Mouse (Mus musculus) c-Kit-positive CD71-positive TER-119-positive erythroid progenitor cells, embryonic 14.5 days (primary cell): ENCODE results near the gene Tnn.

Experiments
- DNase-seq: peaks from one replicate; pipeline ENCODE4 v3.0.0-alpha.2; 2013; ENCODE audit warnings: low spot score

Gene Tnn

GRCm38 (mm10) chr1:160153480-160153879 lies at the start of gene Tnn:
Gene Tnn, minus strand, starts transcription at chr1:160153580.
- no peak for DNase-seq

GRCm38 (mm10) chr1:160195337-160195663 lies 41.9 kb upstream of the Tnn start:
- no peak for DNase-seq

GRCm38 (mm10) chr1:160194529-160195336 lies 41.4 kb upstream of the Tnn start, which contains the start of gene Mrps14:
Gene Mrps14, plus strand, starts transcription at chr1:160195215.
- peak; percentile 100 for DNase-seq

- DNase-seq, result no peak
Measured at GRCm38 (mm10) chr1:160184506-160184905, 31.1 kb upstream of the Tnn start.

GRCm38 (mm10) chr1:160181216-160181615 lies 27.8 kb upstream of the Tnn start:
- DNase-seq, result no peak

GRCm38 (mm10) chr1:160176903-160177302 lies 23.5 kb upstream of the Tnn start:
- DNase-seq, result no peak

- DNase-seq, result no peak
Measured at GRCm38 (mm10) chr1:160166600-160166999, 13.2 kb upstream of the Tnn start.

- DNase-seq, result no peak
Measured at GRCm38 (mm10) chr1:160158190-160158589, 4.8 kb upstream of the Tnn start.

- DNase-seq, result no peak
Measured at GRCm38 (mm10) chr1:160150726-160151125, 2.7 kb downstream of the Tnn start.

- no peak for DNase-seq
Measured at GRCm38 (mm10) chr1:160149291-160149906, 4.0 kb downstream of the Tnn start.

GRCm38 (mm10) chr1:160147274-160147673 lies 6.1 kb downstream of the Tnn start:
- DNase-seq, result no peak

GRCm38 (mm10) chr1:160145606-160146005 lies 7.8 kb downstream of the Tnn start:
- DNase-seq, result no peak

- DNase-seq, result no peak
Measured at GRCm38 (mm10) chr1:160144343-160144742, 9.0 kb downstream of the Tnn start.

- no peak for DNase-seq
Measured at GRCm38 (mm10) chr1:160136362-160136890, 17.0 kb downstream of the Tnn start.

GRCm38 (mm10) chr1:160133464-160134079 lies 19.8 kb downstream of the Tnn start:
- no peak for DNase-seq

- DNase-seq, result no peak
Measured at GRCm38 (mm10) chr1:160123957-160124356, 29.4 kb downstream of the Tnn start.

- DNase-seq, result no peak
Measured at GRCm38 (mm10) chr1:160108604-160109003, 44.8 kb downstream of the Tnn start.

- no peak for DNase-seq
Measured at GRCm38 (mm10) chr1:160105426-160105825, 48.0 kb downstream of the Tnn start.

- DNase-seq, result no peak
Measured at GRCm38 (mm10) chr1:160100996-160101395, 52.4 kb downstream of the Tnn start.

- no peak for DNase-seq
Measured at GRCm38 (mm10) chr1:160099659-160100302, 53.6 kb downstream of the Tnn start.

- DNase-seq, result no peak
Measured at GRCm38 (mm10) chr1:160086651-160087050, 66.7 kb downstream of the Tnn start.

GRCm38 (mm10) chr1:160084239-160084638 lies 69.1 kb downstream of the Tnn start:
- DNase-seq, result no peak
